Mouse (Mus musculus): ENCODE results near the gene Hbp1.

Gene Hbp1

DNA sequence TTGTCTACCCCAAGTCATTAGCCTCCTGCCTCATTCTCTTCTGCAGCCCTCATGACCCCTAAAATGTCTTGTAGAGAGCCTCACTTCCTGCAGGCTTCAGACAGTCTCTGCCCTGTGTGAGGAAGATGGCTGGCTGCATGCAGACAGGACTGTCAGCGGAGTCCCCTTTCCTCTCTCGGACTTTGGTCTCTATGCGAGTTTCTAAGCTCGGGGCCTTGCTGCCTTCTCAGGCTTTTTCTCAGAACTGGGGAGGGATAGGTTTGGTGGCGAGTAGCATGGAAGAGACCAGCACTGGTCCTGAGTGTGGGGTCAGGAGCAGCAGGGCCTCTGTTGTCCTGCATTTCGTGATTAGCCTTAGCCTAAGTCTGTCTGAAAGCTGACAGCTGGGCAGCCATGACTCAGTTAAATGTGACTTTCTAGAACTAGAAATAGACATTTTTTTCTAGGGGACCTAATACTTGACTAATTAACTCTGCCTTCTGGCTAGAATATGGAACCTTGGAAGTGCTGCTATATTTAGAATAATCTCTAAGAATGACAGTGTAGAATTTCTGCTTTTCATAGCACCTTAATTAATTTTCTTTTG lies 37.3 kb downstream of the Hbp1 start:
- DNase-seq (ENCODE audit: extremely low spot score, low read depth, low spot score), result no peak

DNA sequence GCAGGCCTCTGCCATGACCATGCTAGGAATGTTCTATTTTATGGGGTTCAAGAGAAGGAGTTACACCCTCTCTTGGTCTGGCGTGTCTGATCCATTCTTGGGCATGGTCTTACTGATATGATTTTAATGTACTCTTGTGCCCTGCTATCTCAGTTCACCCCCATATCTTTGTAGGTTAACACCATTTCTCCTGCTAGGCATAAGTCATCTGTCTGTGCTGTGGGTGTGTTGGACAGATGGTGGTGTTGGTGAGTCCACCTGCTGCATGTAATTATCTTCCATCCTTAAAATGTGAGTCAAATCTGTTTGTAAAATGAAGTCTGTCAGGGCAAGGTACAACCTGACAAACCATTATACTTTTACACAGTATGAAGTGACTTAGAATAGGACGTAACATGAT lies 42.9 kb downstream of the Hbp1 start:
- no peak for DNase-seq (ENCODE audit: extremely low spot score, low read depth, low spot score)

DNA sequence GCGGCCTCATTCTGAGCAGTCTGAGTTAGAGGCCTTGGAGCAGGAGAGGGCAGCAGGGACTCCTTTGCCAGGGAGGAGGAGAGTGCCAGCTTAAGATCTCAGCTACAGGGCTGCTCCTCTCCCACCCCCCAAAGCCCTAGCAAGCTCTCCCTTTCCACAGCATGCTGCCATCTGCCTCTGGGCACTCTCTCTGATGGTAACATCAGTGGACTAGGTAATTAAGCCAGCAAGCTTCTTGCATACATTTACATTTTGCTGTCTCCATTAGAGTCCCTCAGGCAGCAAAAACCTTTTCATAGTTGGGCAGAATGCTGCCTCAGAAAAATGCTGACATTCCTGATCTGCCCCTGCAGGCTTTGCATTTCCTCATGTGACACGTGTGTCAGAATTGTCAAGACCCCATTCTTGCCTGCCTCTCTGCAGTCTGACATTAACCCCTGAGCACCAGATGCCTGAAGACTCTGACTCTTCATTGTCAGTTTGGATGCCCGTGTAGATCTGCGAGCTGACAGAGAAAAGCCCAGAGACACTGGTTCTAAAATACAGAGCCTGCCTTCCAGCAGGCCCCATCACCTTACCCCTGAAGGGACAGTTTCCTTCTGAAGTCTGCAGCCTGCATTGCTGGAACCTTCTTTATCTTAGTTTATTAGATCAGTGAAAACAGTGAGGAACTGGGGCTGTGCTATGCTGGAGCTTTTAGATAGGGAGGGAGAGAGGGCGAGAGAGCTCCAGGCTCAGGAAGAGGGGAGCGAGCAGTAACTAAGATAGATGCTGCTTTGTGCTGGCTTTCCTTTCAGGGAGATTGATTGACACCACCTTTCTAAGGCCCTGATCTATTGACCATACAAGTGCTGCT lies 44.4 kb downstream of the Hbp1 start:
- DNase-seq (ENCODE audit: extremely low spot score, low read depth, low spot score), result no peak

DNA sequence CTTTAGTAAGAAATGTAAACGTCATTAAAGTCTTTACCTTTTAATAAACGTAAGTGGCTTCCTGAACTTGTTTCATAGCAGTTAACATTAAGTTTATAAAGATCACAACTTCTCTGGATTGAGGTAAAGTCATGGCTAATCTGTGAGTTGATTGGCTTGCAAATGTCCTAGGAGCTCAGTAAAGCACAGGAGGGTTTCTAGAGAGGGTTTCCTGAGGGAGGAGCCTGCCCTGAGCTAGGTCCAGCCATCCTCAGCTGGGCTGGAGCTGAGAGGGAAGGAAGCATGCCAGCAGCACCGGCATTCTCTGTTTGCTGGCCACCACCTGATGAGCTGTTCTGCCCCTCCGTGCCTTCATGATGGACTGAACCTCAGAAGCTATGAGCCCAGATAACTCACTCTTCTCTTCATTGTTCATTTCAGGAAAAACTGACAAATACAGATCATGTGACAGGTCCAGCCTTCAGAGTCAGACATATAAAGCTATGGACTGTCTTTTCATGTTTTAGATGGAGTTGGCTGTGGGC lies 49.9 kb downstream of the Hbp1 start:
- DNase-seq (ENCODE audit: extremely low spot score, low read depth, low spot score), result no peak

DNA sequence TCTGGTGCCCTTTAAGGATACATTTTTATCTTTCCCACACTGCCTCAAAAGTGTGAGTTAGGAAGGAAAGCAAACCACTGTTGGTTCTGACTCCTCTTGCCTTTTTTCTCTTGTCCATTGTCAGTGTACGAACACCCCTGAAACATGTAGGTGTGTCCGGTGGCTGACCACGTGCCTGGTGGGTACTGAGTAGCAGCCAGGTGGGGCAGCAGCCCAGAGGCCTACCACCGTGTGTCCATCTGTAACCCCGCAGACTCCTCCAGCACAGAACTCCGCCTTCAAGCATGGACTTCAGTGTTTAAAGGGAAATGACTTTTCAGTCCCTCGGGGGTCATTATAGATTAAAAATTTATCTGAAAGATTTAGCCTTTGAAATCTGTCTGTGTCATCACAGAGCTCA lies 52.9 kb downstream of the Hbp1 start:
- no peak for DNase-seq (ENCODE audit: extremely low spot score, low read depth, low spot score)

DNA sequence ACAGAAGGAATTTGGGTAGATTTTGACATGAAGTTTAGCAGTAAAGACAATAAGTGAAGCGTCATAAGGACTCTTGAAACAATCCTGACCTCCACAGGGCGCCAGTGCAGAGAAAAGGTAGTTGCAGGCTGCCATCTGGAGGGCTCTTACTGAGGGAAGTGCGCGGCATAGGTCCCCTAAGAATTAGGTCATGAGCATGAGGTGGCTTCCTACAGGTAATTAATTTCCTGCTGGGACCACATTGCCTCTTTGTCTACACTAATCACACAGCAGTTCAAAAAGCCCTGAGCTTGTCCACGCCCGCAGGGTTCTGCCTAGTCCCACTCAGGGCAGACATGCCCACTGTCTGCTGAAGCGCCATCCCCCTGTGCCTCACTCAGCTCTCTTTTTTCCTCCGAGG lies 53.3 kb downstream of the Hbp1 start:
- DNase-seq (ENCODE audit: extremely low spot score, low read depth, low spot score), result no peak

DNA sequence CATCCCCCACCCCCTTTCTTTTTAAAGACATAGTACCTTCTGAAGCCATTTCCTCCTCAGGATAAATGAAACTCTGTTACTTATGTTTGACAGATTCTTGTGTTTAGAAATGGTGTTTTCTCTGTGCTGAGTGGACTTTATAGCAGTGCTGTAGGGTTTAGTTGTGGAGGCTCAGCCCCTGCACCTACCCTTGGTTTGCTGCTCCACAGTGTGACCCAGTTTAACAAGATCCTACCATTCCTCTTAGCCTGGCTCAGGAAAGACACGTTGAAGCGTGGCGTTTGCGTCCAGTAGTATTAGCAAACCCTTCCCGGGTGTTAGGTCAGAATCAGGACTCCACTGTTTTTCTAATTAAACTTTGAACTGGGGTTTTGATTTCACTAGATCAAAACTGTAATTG lies 54.0 kb downstream of the Hbp1 start:
- DNase-seq (ENCODE audit: extremely low spot score, low read depth, low spot score), result no peak

DNA sequence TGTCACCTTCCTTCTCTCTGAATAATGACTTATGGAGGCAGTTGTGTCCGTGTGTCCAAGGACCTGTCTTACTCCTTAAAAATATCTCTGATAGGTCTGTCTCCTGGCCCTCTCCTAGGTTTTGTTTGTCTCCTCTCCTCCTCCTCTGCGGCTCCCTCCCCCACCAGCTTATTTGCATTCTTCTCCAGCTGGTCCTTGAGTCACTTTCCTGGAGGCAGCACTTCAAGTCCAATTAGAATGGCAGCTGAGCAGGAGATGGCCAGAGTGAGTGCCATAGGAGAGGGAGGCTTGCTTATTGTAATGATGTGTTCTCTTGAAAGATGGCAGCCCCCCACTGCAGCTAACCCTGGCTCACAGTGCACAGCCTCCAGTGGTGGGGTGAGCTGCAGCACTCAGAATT lies 54.4 kb downstream of the Hbp1 start:
- DNase-seq (ENCODE audit: extremely low spot score, low read depth, low spot score), result no peak

DNA sequence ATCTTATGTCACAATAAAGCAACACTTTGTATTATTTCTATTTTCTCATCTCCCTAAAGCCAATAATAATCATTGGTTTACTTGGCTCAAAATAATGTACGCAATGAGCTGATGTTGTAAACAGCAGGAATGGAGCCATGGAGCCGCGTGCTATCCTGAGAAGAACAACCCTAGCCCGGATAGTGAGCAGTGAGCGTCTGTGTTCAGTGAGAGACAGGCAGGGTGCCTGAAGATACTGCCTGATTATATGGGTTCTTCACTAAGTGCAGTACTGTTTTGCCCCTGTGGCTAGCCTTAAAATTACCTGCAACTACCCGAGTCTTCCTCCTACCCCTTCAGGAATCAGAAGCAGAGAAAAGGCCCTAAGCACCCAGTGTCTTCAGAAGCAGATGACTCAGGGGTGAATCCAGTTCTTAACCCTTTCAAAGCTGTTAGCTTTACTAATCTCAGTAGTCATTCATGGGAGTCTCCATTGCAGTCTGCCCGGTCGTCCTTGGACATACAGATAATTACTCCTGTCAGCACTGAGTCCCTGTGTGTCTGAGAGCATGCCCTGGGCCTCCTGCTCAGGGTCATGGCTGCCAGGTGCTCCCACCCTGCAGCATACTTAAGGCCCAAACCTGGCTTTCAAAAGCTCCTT lies 55.1 kb downstream of the Hbp1 start:
- DNase-seq (ENCODE audit: extremely low spot score, low read depth, low spot score), result no peak

DNA sequence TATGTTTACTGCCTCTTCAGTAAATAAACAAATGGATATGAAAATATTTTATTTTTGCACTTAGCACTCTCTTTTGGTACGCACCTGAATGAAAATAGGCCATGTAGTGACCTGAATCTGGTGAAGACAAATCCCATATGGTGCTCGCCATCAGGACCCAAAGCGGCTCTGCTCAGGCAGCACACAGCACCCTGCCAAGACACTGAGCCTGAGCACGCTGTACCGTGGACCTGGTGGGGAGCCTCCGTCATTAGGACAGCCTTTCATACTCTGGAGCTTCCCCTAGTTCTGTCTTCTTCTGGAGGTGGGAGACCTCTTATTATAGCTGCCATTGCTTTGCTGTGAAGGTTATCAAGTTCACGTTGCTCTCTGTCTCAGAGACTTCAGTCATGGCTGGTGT lies 57.6 kb downstream of the Hbp1 start:
- DNase-seq (ENCODE audit: extremely low spot score, low read depth, low spot score), result no peak

DNA sequence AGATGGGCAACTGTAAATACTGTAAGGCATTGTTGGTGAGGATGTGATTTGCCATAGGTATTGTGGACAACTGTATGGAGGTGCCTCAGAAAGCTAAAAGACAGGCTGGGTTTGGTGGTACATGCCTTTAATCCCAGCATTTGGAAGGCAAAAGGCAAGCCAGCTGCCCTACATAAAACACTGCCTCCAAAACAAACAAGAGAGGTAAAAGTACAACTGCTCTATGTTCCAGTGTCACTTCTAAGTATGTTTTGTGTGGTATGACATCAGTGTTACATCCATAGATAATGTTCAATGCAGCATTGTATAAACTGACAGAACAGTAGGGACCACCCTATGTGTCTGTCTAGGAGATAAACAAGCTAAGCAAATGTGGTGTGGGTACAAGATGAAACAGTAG lies 58.3 kb downstream of the Hbp1 start:
- DNase-seq (ENCODE audit: extremely low spot score, low read depth, low spot score), result no peak

DNA sequence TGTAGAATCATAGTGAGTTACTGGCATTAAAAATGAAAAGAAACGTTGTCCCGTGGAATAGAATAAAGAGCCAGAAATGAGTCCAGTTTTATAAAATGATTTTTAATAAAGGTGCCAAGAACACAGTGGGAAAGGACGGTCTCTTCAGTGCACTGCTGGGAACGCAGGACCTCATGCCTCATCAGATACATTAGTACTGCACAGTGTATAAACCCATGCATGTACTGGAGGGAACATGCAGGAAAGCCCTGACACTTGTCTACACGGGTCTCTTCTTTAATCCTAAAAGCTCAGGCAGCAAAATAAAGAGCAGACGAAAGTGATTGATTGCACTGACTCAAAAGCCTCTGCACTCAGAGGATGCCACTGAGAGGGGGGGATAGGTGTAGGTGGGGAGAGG lies 59.6 kb downstream of the Hbp1 start:
- no peak for DNase-seq (ENCODE audit: extremely low spot score, low read depth, low spot score)

DNA sequence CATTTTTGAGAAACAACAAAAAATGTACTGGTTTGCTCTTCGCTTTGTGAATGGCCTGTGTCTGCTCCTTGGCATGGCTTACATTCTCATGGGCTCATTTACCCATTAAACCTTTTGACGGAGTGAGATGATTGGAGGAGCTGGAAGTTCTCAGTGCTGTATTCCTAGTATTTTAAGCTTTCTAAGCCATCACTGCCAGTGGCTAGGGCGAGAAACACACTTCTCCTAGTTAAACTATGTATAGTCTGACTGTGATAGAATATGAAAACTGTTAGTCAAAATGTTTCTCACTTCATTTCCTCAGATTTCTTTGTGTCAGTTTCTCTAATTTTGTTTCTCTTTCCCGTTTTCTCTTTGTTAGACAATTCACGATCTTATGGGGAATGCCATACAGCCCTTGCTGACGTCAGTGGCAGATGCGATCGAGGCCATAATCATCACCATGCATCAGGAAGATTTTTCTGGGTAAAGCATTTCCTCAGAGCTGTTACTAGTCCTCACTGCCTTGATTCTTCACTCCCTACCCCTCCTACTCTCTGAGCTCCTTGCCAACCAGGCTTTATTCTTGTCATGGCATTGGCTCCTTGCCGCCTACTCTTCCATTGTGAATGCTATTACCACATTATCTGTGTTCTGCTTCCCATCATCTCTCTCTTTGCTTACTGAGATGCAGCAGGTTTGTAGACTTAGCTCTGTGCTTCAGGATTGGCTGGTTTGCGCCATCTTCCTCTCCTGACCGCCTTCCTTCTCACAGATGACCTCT lies 64.3 kb downstream of the Hbp1 start:
- DNase-seq (ENCODE audit: extremely low spot score, low read depth, low spot score), result no peak

DNA sequence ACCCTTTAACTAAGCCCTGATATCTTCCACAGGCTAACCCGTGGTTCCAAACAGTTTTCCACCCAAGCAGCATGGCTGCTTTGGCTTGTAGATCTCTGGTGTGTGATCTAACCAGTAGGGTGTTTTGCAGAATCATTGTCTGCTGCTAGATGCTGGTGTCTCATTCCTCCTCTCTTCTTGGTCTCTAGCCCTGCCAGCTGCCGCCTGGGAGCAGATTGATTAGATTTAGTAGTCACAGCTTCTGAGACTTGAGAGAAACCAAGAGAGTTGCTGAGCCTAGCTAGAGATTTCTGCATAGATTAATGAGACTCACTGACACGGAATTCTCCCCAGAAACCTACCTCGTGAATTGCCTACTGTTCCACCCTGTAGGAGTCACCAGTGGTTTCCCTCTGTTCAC lies 65.3 kb downstream of the Hbp1 start:
- DNase-seq (ENCODE audit: extremely low spot score, low read depth, low spot score), result no peak

DNA sequence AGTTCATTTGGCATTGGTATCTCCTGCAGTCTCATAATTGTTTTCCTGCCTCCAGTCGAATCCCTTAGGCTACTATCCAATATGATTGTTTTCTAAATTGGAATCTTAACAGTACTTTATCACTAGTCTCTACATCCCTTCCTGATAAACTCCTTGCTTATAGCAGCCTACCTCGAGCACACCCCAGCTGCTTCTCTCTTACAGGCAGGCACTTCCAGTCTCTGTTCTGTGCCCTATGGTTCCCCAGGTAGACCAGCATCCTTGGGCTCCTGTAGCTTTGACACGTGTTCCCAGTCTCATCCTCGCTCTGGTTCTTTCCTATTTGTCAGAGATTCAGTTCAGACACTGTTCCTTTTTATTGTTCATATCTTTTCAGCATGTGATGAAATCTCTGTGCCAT lies 66.0 kb downstream of the Hbp1 start:
- no peak for DNase-seq (ENCODE audit: extremely low spot score, low read depth, low spot score)

DNA sequence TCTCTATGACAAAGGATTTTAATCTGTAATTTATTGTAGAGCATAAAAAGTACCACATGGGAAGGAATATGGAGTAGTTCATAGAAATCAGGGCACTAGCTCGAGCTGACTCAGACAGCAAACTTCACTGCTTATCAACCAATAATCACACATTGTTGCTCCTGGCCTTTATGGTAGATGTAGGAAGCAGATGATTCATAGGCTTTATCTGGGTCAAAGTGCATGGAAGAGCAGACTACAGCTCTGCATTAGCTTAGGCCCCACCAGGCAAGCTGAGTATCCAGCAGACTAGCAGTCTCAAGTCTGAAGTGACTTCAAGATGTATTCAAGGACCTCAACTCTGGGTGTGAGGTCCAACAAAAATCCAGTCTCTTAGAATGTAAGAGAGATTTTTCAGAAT lies 67.6 kb downstream of the Hbp1 start:
- DNase-seq (ENCODE audit: extremely low spot score, low read depth, low spot score), result no peak

DNA sequence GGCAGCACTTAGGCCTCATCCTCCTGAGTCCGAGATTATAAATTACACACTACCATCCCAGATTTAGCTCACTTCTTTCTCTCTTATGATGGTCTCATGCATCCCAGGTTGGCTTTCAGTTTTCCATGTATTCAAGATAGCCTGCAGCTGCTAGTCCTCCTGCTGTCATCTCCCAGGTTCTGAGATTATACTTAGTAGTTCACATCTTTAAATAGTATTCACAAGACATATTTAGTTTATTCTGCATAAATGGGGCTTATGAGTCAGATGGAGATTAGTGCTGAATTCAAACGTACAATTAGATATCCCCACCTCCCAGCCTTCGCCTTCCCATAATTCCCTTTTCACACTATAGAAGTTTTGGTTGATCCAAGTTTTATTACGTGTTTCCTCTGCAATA lies 73.6 kb downstream of the Hbp1 start:
- no peak for DNase-seq (ENCODE audit: extremely low spot score, low read depth, low spot score)
